Mouse (Mus musculus): Measurements from ENCODE around the gene Cnih3. TPM values are rescaled to one million over a fixed set of nuclear protein-coding genes. Genes with fewer than 3 reads are reported as not detected.

Gene Cnih3
- polyA plus RNA-seq, 1 experiment = 2.7 TPM

DNA sequence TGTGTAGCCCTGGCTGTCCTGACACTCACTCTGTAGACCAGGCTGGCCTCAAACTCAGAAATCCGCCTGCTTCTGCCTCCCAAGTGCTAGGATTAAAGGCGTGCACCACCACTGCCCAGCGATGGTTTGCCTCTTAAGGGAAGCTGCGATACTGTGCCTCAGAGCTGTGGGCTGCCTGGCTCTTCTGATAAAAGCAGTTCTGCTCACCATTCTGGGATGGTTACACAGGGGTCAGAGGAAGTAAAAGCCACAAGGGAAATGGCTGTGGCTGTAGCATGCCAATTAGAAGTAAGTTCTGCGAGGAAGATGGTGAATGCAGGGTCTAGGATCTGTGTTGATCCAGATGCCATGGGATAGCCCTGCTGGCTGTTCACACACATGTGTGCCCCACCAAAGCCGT, 19.9 kb downstream of the Cnih3 start:
- Histone ChIP-seq H3K27ac (ENCODE audit: control insufficient read depth, insufficient read depth, low read depth, low read length, poor library complexity) (no peak overlapping the region), H3K4me3 (replicated peaks; ENCODE audit: control insufficient read depth, low read depth, low read length) (no peak overlapping the region), H3K4me1 (ENCODE audit: control insufficient read depth, insufficient read depth, low read length) (peaks cover 3% of the 10 kb centered on the region)
- 2% methylated on average over 6 of the region's 6 CpGs for WGBS
- TF ChIP-seq CTCF (IDR thresholded peaks at IDR 0.05; ENCODE audit: control insufficient read depth, insufficient read depth, low read length) (no peak), POLR2A (IDR thresholded peaks at IDR 0.05; ENCODE audit: borderline replicate concordance, control insufficient read depth, low read depth, low read length) (no peak)

DNA sequence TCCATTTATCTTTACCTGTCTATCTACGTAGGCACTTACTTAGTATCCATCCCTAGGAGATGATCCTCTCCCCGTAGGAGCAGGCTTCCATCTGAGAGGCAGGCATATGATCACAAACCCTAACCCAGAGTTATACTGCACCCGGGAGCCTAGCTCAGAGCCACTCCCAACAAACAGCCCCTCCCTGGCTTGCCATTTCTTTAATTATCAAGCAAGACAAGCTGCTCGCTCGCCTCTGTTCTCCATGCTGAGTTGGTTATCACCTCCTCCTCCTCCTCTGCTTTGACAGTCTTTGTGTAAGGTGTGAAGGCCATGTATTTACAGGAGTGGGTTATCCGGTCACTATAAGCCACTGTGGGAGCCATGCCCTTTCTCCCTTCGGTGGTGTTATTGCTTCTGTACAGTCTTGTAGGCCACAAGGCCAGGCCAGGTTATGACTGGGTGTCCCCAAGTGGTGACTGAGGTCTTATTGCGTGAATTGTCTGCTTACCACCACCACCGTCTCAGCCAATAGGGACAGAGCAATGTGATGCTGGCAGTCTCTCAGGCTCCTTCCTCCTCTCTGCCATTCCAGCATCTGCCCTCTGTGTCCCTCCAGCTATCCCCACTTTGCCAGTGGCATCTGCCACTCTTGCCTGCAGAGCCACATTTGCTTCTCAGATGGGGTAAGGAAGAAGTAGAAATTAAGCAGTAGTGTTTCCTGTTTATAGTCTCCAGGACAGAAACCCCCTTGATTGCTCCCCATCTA, 22.4 kb downstream of the Cnih3 start:
- peaks cover 3% of the 10 kb centered on the region for H3K4me1 ChIP-seq (ENCODE audit: control insufficient read depth, insufficient read depth, low read length)
- no peak for TF ChIP-seq POLR2A (IDR thresholded peaks at IDR 0.05; ENCODE audit: borderline replicate concordance, control insufficient read depth, low read depth, low read length)
- no peak for TF ChIP-seq CTCF (IDR thresholded peaks at IDR 0.05; ENCODE audit: control insufficient read depth, insufficient read depth, low read length)

DNA sequence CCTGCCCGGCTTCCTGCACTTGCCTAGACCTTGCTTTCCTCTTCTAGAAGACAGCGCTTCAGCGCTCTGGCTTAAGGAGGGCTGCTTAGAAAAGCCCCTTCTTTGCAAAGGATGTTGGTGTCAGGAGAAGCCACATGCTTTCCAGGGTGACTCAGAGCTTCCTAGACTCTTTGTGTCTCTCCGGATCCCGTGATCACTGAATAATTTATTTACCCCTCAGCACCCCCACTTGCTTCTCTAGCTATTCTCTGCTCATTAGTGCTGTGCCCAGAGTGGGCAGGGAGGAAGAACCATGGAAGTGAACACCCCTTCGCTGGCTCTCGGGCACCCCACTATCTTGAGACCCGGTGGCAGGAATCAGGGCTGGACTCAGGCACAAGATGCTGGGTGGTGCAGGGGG, 24.0 kb downstream of the Cnih3 start:
- WGBS = 33% methylated on average over 8 of the region's 8 CpGs
- no peak overlapping the region for H3K4me3 ChIP-seq (replicated peaks; ENCODE audit: control insufficient read depth, low read depth, low read length)
- H3K27ac ChIP-seq (ENCODE audit: control insufficient read depth, insufficient read depth, low read depth, low read length, poor library complexity) = no peak overlapping the region
- TF ChIP-seq POLR2A (IDR thresholded peaks at IDR 0.05; ENCODE audit: borderline replicate concordance, control insufficient read depth, low read depth, low read length) (no peak), CTCF (IDR thresholded peaks at IDR 0.05; ENCODE audit: control insufficient read depth, insufficient read depth, low read length) (no peak)
- H3K4me1 ChIP-seq (ENCODE audit: control insufficient read depth, insufficient read depth, low read length) = peaks cover 5% of the 10 kb centered on the region

More for the DNA sequence above, 22.4 kb downstream of the Cnih3 start:
- Histone ChIP-seq H3K4me3 (replicated peaks; ENCODE audit: control insufficient read depth, low read depth, low read length) (no peak overlapping the region), H3K27ac (ENCODE audit: control insufficient read depth, insufficient read depth, low read depth, low read length, poor library complexity) (no peak overlapping the region)
- 73% methylated on average over 9 of the region's 9 CpGs for WGBS

DNA sequence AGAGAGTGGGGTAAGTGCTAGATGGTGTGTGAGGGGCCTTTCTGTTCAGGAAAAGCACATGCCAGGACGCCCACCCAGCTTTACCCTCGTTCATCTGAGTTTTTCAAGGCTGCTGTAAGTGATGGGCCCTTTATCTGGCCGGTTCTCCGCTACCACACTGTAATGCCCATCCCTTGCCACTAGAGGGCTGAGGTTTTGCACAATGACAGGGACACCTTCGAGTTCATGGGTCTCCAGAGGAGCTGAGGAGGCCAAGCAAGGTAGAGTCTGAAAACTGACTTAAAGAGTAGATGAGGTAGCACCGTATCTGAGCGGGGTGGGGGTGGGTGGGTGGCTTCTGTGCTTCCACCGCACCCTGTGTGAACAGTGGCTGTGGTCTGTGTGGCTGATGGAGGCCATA, 27.2 kb downstream of the Cnih3 start:
- 50% methylated on average over 8 of the region's 8 CpGs for WGBS
- peaks cover 2% of the 10 kb centered on the region for H3K4me1 ChIP-seq (ENCODE audit: control insufficient read depth, insufficient read depth, low read length)
- H3K27ac ChIP-seq (ENCODE audit: control insufficient read depth, insufficient read depth, low read depth, low read length, poor library complexity) = no peak overlapping the region
- peak; percentile 83 for TF ChIP-seq CTCF (IDR thresholded peaks at IDR 0.05; ENCODE audit: control insufficient read depth, insufficient read depth, low read length)
- TF ChIP-seq POLR2A (IDR thresholded peaks at IDR 0.05; ENCODE audit: borderline replicate concordance, control insufficient read depth, low read depth, low read length) = no peak
- H3K4me3 ChIP-seq (replicated peaks; ENCODE audit: control insufficient read depth, low read depth, low read length) = no peak overlapping the region

DNA sequence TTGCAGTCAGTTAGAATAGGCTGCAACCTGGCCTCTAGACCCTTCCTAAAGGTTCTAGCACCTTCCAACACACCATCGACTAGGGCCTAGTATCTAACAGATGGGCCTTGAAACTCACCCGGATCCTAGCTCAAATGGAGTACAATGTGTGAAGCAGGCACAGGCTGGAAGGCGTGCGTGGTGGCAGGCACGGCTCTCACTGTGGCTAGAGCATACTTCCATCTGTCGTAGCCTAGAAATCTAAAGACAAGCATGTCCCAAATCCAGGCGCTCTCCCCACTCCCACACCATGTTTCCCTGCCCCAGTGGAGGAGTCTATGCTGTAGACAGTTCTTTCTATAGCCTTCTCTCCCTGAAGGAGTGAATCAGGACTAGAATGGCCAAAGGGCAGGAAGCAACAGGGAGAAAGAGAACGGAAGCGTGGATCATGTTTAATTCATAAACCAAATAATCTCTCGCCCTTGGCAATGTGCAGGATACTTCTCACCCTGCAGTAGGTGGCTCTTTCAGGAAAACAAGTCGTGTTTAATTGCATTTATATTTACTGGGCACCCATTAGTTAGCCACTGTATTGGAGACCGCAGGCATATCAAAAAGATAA, 29.1 kb downstream of the Cnih3 start:
- peaks cover 2% of the 10 kb centered on the region; the same call in 1 of the 2 replicates for H3K4me1 ChIP-seq (ENCODE audit: control insufficient read depth, insufficient read depth, low read length)
- H3K4me3 ChIP-seq (replicated peaks; ENCODE audit: control insufficient read depth, low read depth, low read length) = no peak overlapping the region
- TF ChIP-seq POLR2A (IDR thresholded peaks at IDR 0.05; ENCODE audit: borderline replicate concordance, control insufficient read depth, low read depth, low read length) (no peak), CTCF (IDR thresholded peaks at IDR 0.05; ENCODE audit: control insufficient read depth, insufficient read depth, low read length) (no peak)
- WGBS = 85% methylated on average over 12 of the region's 12 CpGs
- no peak overlapping the region for H3K27ac ChIP-seq (ENCODE audit: control insufficient read depth, insufficient read depth, low read depth, low read length, poor library complexity)

DNA sequence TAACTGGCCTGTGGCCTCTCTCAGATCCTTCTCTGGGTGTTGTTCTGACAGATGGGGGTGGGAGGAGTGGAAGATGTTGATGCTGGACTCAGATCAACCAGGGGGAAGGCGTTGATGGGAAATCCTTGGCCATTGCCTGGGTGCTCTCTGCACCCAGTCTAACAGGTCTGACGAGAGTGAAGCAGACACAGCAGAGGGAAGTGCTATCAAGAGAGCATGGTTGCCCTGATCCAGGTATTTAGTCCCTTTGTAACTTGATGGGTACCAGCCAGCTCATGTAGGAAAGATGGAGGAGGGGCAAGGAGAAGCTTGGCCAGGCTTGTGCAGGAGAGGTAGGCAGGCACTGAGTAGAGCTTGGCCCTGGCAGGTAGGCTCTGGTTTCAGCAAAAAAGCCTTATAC, 36.8 kb downstream of the Cnih3 start:
- TF ChIP-seq POLR2A (IDR thresholded peaks at IDR 0.05; ENCODE audit: borderline replicate concordance, control insufficient read depth, low read depth, low read length) (no peak), CTCF (IDR thresholded peaks at IDR 0.05; ENCODE audit: control insufficient read depth, insufficient read depth, low read length) (no peak)
- Histone ChIP-seq H3K4me1 (ENCODE audit: control insufficient read depth, insufficient read depth, low read length) (no peaks in the 10 kb centered on the region; the same call in 1 of the 2 replicates), H3K4me3 (replicated peaks; ENCODE audit: control insufficient read depth, low read depth, low read length) (no peak overlapping the region), H3K27ac (ENCODE audit: control insufficient read depth, insufficient read depth, low read depth, low read length, poor library complexity) (no peak overlapping the region)
- 81% methylated on average over 2 of the region's 2 CpGs for whole genome bisulfite sequencing

DNA sequence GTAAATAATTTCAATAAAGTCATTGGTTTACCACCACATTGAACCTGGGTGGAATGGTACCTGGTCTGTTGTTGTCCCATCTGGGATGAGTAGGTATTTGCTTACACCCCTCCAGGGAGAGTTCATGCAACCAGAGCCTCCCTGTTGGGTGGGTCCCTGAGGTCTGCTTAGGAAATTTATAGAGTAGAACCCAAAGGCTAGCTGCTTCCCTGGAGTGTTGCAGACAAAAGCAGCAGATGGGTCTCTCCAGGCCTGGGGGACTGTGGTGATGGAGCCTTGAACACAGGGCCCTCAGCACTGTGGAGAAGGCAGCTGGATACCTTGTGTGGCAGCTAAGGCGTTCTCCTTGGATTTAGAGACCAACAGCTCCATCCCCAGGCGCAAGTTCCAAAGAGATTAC, 40.1 kb downstream of the Cnih3 start:
- TF ChIP-seq CTCF (IDR thresholded peaks at IDR 0.05; ENCODE audit: control insufficient read depth, insufficient read depth, low read length) (no peak), POLR2A (IDR thresholded peaks at IDR 0.05; ENCODE audit: borderline replicate concordance, control insufficient read depth, low read depth, low read length) (no peak)
- Histone ChIP-seq H3K4me3 (replicated peaks; ENCODE audit: control insufficient read depth, low read depth, low read length) (no peak overlapping the region), H3K27ac (ENCODE audit: control insufficient read depth, insufficient read depth, low read depth, low read length, poor library complexity) (no peak overlapping the region), H3K4me1 (ENCODE audit: control insufficient read depth, insufficient read depth, low read length) (no peaks in the 10 kb centered on the region; the same call in 1 of the 2 replicates)
- 84% methylated on average over 2 of the region's 2 CpGs for WGBS

DNA sequence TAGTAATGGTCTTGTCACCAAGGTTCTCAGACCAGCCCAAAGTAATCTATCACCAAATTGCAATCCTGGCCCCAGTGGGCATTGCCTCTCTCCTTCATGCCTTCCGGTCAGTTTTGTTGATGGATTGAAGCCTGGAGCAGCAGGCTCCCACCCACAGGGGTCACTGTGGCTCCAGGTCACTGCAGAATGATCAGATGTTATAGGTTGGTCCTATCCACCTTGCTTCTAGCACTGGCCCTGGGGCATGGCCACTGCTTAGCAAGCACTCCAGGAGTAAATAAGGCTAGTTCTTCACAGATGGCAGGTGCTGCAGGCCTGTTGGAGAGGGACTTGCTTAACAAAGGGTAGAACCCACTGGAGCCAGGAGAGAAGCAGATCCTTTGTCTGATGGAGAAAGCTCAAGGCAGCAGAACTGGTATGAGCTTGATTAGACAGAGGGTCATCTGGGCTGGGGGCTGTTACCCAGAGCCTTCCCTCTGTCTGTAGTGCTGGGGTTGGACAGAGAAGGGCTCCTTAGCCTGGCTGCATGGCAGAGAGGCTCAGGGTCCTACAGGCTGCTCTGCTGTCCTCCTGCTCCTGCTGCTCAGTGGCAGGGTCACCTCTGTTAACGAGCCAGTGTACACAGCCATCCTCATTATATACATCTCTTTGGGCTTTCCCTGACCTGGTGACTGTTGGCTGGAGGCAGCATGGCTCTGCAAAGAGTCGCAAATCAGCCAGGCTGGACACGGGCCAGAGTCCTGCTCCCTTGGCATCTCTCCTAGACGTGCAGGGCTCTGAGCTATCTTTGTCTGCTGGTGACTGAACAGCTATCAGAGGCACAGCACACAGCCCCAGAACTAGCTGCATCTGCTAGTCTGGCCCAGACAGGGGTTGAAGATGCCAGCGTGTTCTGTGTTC, 41.1 kb downstream of the Cnih3 start:
- no peak for TF ChIP-seq POLR2A (IDR thresholded peaks at IDR 0.05; ENCODE audit: borderline replicate concordance, control insufficient read depth, low read depth, low read length)
- peak; percentile 9; the same call in 1 of the 2 replicates for TF ChIP-seq CTCF (IDR thresholded peaks at IDR 0.05; ENCODE audit: control insufficient read depth, insufficient read depth, low read length)
- WGBS = 37% methylated on average over 6 of the region's 6 CpGs

More for the DNA sequence above, 41.1 kb downstream of the Cnih3 start:
- H3K27ac ChIP-seq (ENCODE audit: control insufficient read depth, insufficient read depth, low read depth, low read length, poor library complexity) = no peak overlapping the region
- H3K4me1 ChIP-seq (ENCODE audit: control insufficient read depth, insufficient read depth, low read length) = no peaks in the 10 kb centered on the region; the same call in 1 of the 2 replicates
- no peak overlapping the region for H3K4me3 ChIP-seq (replicated peaks; ENCODE audit: control insufficient read depth, low read depth, low read length)

Data from bone marrow, adult 2 months (tissue).